8 mouse cellular contexts compared by ENCODE assay signal in the genomic region with DNA sequence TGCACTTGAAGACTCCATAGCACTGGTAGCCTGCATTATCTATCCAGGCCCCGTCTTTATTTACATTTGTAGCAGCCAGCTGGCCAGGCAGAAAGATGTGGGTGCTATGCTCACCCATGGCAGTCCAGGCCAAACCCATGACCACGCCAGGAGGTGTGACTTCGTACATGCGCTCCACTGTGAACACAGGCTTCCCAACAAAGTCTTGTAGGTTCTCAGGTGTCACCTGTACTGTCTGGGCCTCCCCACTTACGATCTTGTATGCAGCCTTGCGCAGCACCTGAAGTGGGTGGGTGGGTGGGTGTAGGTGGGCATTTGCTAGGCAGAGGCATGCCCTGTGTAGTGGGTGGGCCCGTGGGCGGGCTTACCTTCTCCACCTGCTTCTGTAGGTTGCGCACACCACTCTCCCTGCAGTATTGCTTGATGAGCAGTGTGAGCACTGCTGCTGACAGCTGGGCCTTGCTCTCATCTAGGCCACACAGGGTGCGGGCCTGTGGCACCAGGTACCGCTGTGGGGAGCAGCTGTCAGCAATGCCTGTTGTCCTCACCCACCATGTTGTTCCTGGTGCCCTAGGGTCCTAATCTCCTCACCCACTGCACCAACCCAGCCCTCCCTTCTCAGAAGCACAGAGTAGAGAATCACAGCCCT. TPM values are rescaled to one million over a fixed set of nuclear protein-coding genes. Genes with fewer than 3 reads are reported as not detected.
DNase-seq lines count a peak whose midpoint lies in the region; ATAC-seq and TF ChIP-seq lines count a peak whose summit lies in the region.

No protein-coding gene starts in this region.

- H3K9me3 ChIP-seq in lung, embryonic 15.5 days: no peaks in the 10 kb centered on the region
- H3K9me3 ChIP-seq in lung, postnatal 0 days (ENCODE audit: low read length): no peaks in the 10 kb centered on the region
- no peaks in the 10 kb centered on the region for H3K9me3 ChIP-seq in embryonic facial prominence, embryonic 15.5 days (replicated peaks)
- H3K9me3 ChIP-seq in limb, embryonic 12.5 days: no peaks in the 10 kb centered on the region
- H3K9me3 ChIP-seq in neural tube, embryonic 15.5 days (replicated peaks): no peaks in the 10 kb centered on the region

- no peak for TF ChIP-seq CTCF in lung, postnatal 0 days (IDR thresholded peaks at IDR 0.05)

- peak overlapping the region; percentile 68; the same call in 1 of the 2 replicates for H3K4me3 ChIP-seq in lung, embryonic 15.5 days
- H3K4me3 ChIP-seq in lung, postnatal 0 days (ENCODE audit: low read depth, low read length): no peak overlapping the region
- peak overlapping the region; percentile 70; the same call in 1 of the 2 replicates for H3K4me3 ChIP-seq in embryonic facial prominence, embryonic 15.5 days (replicated peaks)
- H3K4me3 ChIP-seq in limb, embryonic 12.5 days (replicated peaks): peak overlapping the region; percentile 74
- peak overlapping the region; percentile 66; the same call in 1 of the 2 replicates for H3K4me3 ChIP-seq in neural tube, embryonic 15.5 days (replicated peaks)

- no peak for TF ChIP-seq EP300 in lung, postnatal 0 days (IDR thresholded peaks at IDR 0.05)

- peaks cover 61% of the 10 kb centered on the region for H3K36me3 ChIP-seq in lung, embryonic 15.5 days
- H3K36me3 ChIP-seq in lung, postnatal 0 days (ENCODE audit: insufficient read depth, low read length): peaks cover 11% of the 10 kb centered on the region; the same call in 1 of the 2 replicates
- H3K36me3 ChIP-seq in embryonic facial prominence, embryonic 15.5 days: peaks cover 61% of the 10 kb centered on the region
- peaks cover 62% of the 10 kb centered on the region for H3K36me3 ChIP-seq in limb, embryonic 12.5 days
- peaks cover 49% of the 10 kb centered on the region for H3K36me3 ChIP-seq in neural tube, embryonic 15.5 days

- ATAC-seq in lung, embryonic 15.5 days (ENCODE audit: borderline replicate concordance, extremely low read depth, low FRiP score, low TSS enrichment): no peak
- no peak for ATAC-seq in lung, postnatal 0 days
- ATAC-seq in embryonic facial prominence, embryonic 15.5 days (ENCODE audit: insufficient number of reproducible peaks, low FRiP score, low TSS enrichment, low read depth): no peak
- ATAC-seq in limb, embryonic 12.5 days (ENCODE audit: insufficient number of reproducible peaks, insufficient read depth, low FRiP score, low TSS enrichment, low read depth): no peak
- ATAC-seq in neural tube, embryonic 15.5 days (ENCODE audit: low FRiP score): no peak

- no peak for DNase-seq in lung, postnatal 0 days (ENCODE audit: low spot score)
- no peak for DNase-seq in gastrocnemius, adult 18-20 months (ENCODE audit: low spot score)
- DNase-seq in embryo, embryonic 10 days (ENCODE audit: low spot score): no peak
- DNase-seq in cerebellum, adult 11 months: no peak

- H3K4me1 ChIP-seq in lung, embryonic 15.5 days: peaks cover 24% of the 10 kb centered on the region
- peaks cover 8% of the 10 kb centered on the region; the same call in 1 of the 2 replicates for H3K4me1 ChIP-seq in lung, postnatal 0 days (ENCODE audit: insufficient read depth, low read depth, low read length)
- peaks cover 27% of the 10 kb centered on the region for H3K4me1 ChIP-seq in embryonic facial prominence, embryonic 15.5 days
- H3K4me1 ChIP-seq in limb, embryonic 12.5 days (replicated peaks): peaks cover 23% of the 10 kb centered on the region
- peaks cover 45% of the 10 kb centered on the region for H3K4me1 ChIP-seq in neural tube, embryonic 15.5 days

- no peak overlapping the region for H3K27ac ChIP-seq in lung, embryonic 15.5 days
- H3K27ac ChIP-seq in lung, postnatal 0 days (ENCODE audit: low read length): no peak overlapping the region
- H3K27ac ChIP-seq in embryonic facial prominence, embryonic 15.5 days (replicated peaks): no peak overlapping the region
- H3K27ac ChIP-seq in limb, embryonic 12.5 days: no peak overlapping the region
- H3K27ac ChIP-seq in neural tube, embryonic 15.5 days (replicated peaks): no peak overlapping the region

- H3K27me3 ChIP-seq in lung, embryonic 15.5 days: no peaks in the 10 kb centered on the region
- H3K27me3 ChIP-seq in lung, postnatal 0 days (replicated peaks; ENCODE audit: insufficient read depth, low read length): no peaks in the 10 kb centered on the region
- no peaks in the 10 kb centered on the region for H3K27me3 ChIP-seq in embryonic facial prominence, embryonic 15.5 days
- no peaks in the 10 kb centered on the region for H3K27me3 ChIP-seq in limb, embryonic 12.5 days
- no peaks in the 10 kb centered on the region for H3K27me3 ChIP-seq in neural tube, embryonic 15.5 days (replicated peaks)

- H3K9ac ChIP-seq in lung, embryonic 15.5 days: 0 out of 2 replicates have a peak overlapping the region, but pooled peaks have one; percentile 64
- H3K9ac ChIP-seq in lung, postnatal 0 days (replicated peaks; ENCODE audit: low read depth): no peak overlapping the region
- no peak overlapping the region for H3K9ac ChIP-seq in embryonic facial prominence, embryonic 15.5 days
- H3K9ac ChIP-seq in limb, embryonic 12.5 days (replicated peaks): peak overlapping the region; percentile 89; the same call in 1 of the 2 replicates
- peak overlapping the region; percentile 5; the same call in 1 of the 2 replicates for H3K9ac ChIP-seq in neural tube, embryonic 15.5 days (replicated peaks)

- 75% methylated on average over 11 of the region's 11 CpGs for WGBS in lung, embryonic 15.5 days
- 79% methylated on average over 11 of the region's 11 CpGs for WGBS in lung, postnatal 0 days
- WGBS in embryonic facial prominence, embryonic 15.5 days: 83% methylated on average over 11 of the region's 11 CpGs
- WGBS in limb, embryonic 12.5 days: 86% methylated on average over 11 of the region's 11 CpGs
- 92% methylated on average over 11 of the region's 11 CpGs for WGBS in neural tube, embryonic 15.5 days

- peak overlapping the region; percentile 86 for H3K4me2 ChIP-seq in lung, embryonic 15.5 days
- H3K4me2 ChIP-seq in lung, postnatal 0 days (replicated peaks; ENCODE audit: low read depth, low read length): no peak overlapping the region
- peak overlapping the region; percentile 74 for H3K4me2 ChIP-seq in embryonic facial prominence, embryonic 15.5 days (replicated peaks)
- H3K4me2 ChIP-seq in limb, embryonic 12.5 days: peak overlapping the region; percentile 96
- H3K4me2 ChIP-seq in neural tube, embryonic 15.5 days: peak overlapping the region; percentile 68

RNA-seq across cellular contexts. Expression of a gene that starts 2.0 kb away (rescaled TPM):
- 1,553 and 1,704 TPM in 2 replicates for polyA plus RNA-seq in lung, embryonic 15.5 days (2015; fragmentation: Nextera tagmentation; extraction: Ambion mirVana)
- 1,643 and 1,764 TPM in 2 replicates for polyA plus RNA-seq in lung, postnatal 0 days (2015; fragmentation: Nextera tagmentation; extraction: Ambion mirVana)
- polyA plus RNA-seq in embryonic facial prominence, embryonic 15.5 days (2015; fragmentation: Nextera tagmentation; extraction: Ambion mirVana): 1,900 and 1,905 TPM in 2 replicates
- 1,768 and 1,771 TPM in 2 replicates for polyA plus RNA-seq in limb, embryonic 12.5 days (2016; fragmentation: Nextera tagmentation; extraction: Ambion mirVana)
- 1,028 and 1,172 TPM in 2 replicates for polyA plus RNA-seq in neural tube, embryonic 15.5 days (2015; fragmentation: Nextera tagmentation; extraction: Ambion mirVana)
- total RNA-seq in gastrocnemius, adult 18-20 months (2021): 100 to 1,000 TPM; 632 to 662 TPM

RNA-seq across cellular contexts. Expression of a gene that starts 5.7 kb away (rescaled TPM):
- 206 and 215 TPM in 2 replicates for polyA plus RNA-seq in lung, embryonic 15.5 days (2015; fragmentation: Nextera tagmentation; extraction: Ambion mirVana)
- polyA plus RNA-seq in lung, postnatal 0 days (2015; fragmentation: Nextera tagmentation; extraction: Ambion mirVana): 201 and 230 TPM in 2 replicates
- polyA plus RNA-seq in embryonic facial prominence, embryonic 15.5 days (2015; fragmentation: Nextera tagmentation; extraction: Ambion mirVana): 262 and 270 TPM in 2 replicates
- 211 and 216 TPM in 2 replicates for polyA plus RNA-seq in limb, embryonic 12.5 days (2016; fragmentation: Nextera tagmentation; extraction: Ambion mirVana)
- 205 and 212 TPM in 2 replicates for polyA plus RNA-seq in neural tube, embryonic 15.5 days (2015; fragmentation: Nextera tagmentation; extraction: Ambion mirVana)
- total RNA-seq in gastrocnemius, adult 18-20 months (2021): 100 to 1,000 TPM; 137 to 141 TPM

RNA-seq across cellular contexts. Expression of a gene that starts 11.4 kb away (rescaled TPM):
- polyA plus RNA-seq in lung, embryonic 15.5 days (2015; fragmentation: Nextera tagmentation; extraction: Ambion mirVana): 51.7 and 54.0 TPM in 2 replicates
- 23.4 and 24.2 TPM in 2 replicates for polyA plus RNA-seq in lung, postnatal 0 days (2015; fragmentation: Nextera tagmentation; extraction: Ambion mirVana)
- 49.7 and 50.5 TPM in 2 replicates for polyA plus RNA-seq in embryonic facial prominence, embryonic 15.5 days (2015; fragmentation: Nextera tagmentation; extraction: Ambion mirVana)
- 65.1 and 67.0 TPM in 2 replicates for polyA plus RNA-seq in limb, embryonic 12.5 days (2016; fragmentation: Nextera tagmentation; extraction: Ambion mirVana)
- polyA plus RNA-seq in neural tube, embryonic 15.5 days (2015; fragmentation: Nextera tagmentation; extraction: Ambion mirVana): 43.3 and 47.2 TPM in 2 replicates
- 10 to 100 TPM; 64.9 to 65.8 TPM for total RNA-seq in gastrocnemius, adult 18-20 months (2021)

RNA-seq across cellular contexts. Expression of a gene that starts 12.7 kb away (rescaled TPM):
- polyA plus RNA-seq in lung, embryonic 15.5 days (2015; fragmentation: Nextera tagmentation; extraction: Ambion mirVana): 0.52 and 1.2 TPM in 2 replicates
- polyA plus RNA-seq in lung, postnatal 0 days (2015; fragmentation: Nextera tagmentation; extraction: Ambion mirVana): 0.12 and 0.32 TPM in 2 replicates
- 0.45 and 1.0 TPM in 2 replicates for polyA plus RNA-seq in embryonic facial prominence, embryonic 15.5 days (2015; fragmentation: Nextera tagmentation; extraction: Ambion mirVana)
- polyA plus RNA-seq in limb, embryonic 12.5 days (2016; fragmentation: Nextera tagmentation; extraction: Ambion mirVana): 0.92 and 1.3 TPM in 2 replicates
- 1.4 and 1.6 TPM in 2 replicates for polyA plus RNA-seq in neural tube, embryonic 15.5 days (2015; fragmentation: Nextera tagmentation; extraction: Ambion mirVana)
- under 1 TPM in 1 of 2 experiments, not detected in 1; 0.16 TPM for total RNA-seq in gastrocnemius, adult 18-20 months (2021)

RNA-seq across cellular contexts. Expression of a gene that starts 30.6 kb away (rescaled TPM):
- 92.7 and 96.6 TPM in 2 replicates for polyA plus RNA-seq in lung, embryonic 15.5 days (2015; fragmentation: Nextera tagmentation; extraction: Ambion mirVana)
- polyA plus RNA-seq in lung, postnatal 0 days (2015; fragmentation: Nextera tagmentation; extraction: Ambion mirVana): 43.4 and 47.1 TPM in 2 replicates
- 101 and 109 TPM in 2 replicates for polyA plus RNA-seq in embryonic facial prominence, embryonic 15.5 days (2015; fragmentation: Nextera tagmentation; extraction: Ambion mirVana)
- polyA plus RNA-seq in limb, embryonic 12.5 days (2016; fragmentation: Nextera tagmentation; extraction: Ambion mirVana): 151 and 156 TPM in 2 replicates
- polyA plus RNA-seq in neural tube, embryonic 15.5 days (2015; fragmentation: Nextera tagmentation; extraction: Ambion mirVana): 95.9 and 103 TPM in 2 replicates
- 10 to 100 TPM; 39.2 to 49.7 TPM for total RNA-seq in gastrocnemius, adult 18-20 months (2021)

Comparison
In these comparisons a context has a peak if more than half of its experiments do, and no peak if none do; other contexts are left out.
1. H3K9ac ChIP-seq: peak in lung, embryonic 15.5 days (single experiment), limb, embryonic 12.5 days (single experiment) and neural tube, embryonic 15.5 days (single experiment); none in lung, postnatal 0 days (single experiment) and embryonic facial prominence, embryonic 15.5 days (single experiment).